Mouse (Mus musculus): ENCODE data around the gene Gm10272. TPM values are rescaled to one million over a fixed set of nuclear protein-coding genes. Genes with fewer than 3 reads are reported as not detected.
"Not testable (repeated sequence)": the region's sequence is repeated elsewhere in the genome, so short reads cannot be mapped to it uniquely, and the experiment has no call there.

Gene Gm10272
- polyA plus RNA-seq, 1 experiment from 2014 or later = not detected

- no peak for ATAC-seq (ENCODE audit: low FRiP score)
- WGBS = 96% methylated on average over 4 of the region's 4 CpGs
Observed at GRCm38 (mm10) chr10:77738929-77739328, 32.5 kb downstream of the Gm10272 start.

GRCm38 (mm10) chr10:77741924-77742688, 35.7 kb downstream of the Gm10272 start, which contains the start of gene Gm18596:
TSS of gene Gm18596 (minus strand) at chr10:77742638.
- not testable (repeated sequence) for H3K4me1 ChIP-seq (replicated peaks); H3K9ac ChIP-seq; H3K4me3 ChIP-seq; H3K9me3 ChIP-seq; H3K4me2 ChIP-seq; H3K36me3 ChIP-seq; H3K27me3 ChIP-seq; ATAC-seq (ENCODE audit: low FRiP score)
- H3K27ac ChIP-seq = 0 out of 2 replicates have a peak within 1 kb of the TSS, but pooled peaks have one; percentile 30
- WGBS = 51% methylated on average over 5 of the region's 5 CpGs

More at GRCm38 (mm10) chr10:77738929-77739328, 32.5 kb downstream of the Gm10272 start:
- no peak overlapping the region for H3K9ac ChIP-seq
- H3K36me3 ChIP-seq = no peaks in the 10 kb centered on the region
- 0 out of 2 replicates have a peak, but pooled peaks cover 6% of the 10 kb centered on the region for H3K9me3 ChIP-seq
- H3K4me3 ChIP-seq = no peak overlapping the region
- H3K4me1 ChIP-seq (replicated peaks) = peaks cover 9% of the 10 kb centered on the region; the same call in 1 of the 2 replicates
- H3K27me3 ChIP-seq = no peaks in the 10 kb centered on the region
- H3K4me2 ChIP-seq = no peak overlapping the region
- no peak overlapping the region for H3K27ac ChIP-seq

- H3K36me3 ChIP-seq; H3K4me2 ChIP-seq; H3K27me3 ChIP-seq; ATAC-seq (ENCODE audit: low FRiP score); H3K4me3 ChIP-seq; H3K9me3 ChIP-seq; H3K4me1 ChIP-seq (replicated peaks); H3K9ac ChIP-seq; H3K27ac ChIP-seq: not testable (repeated sequence)
- 86% methylated on average over 1 of the region's 1 CpGs for WGBS
Observed at GRCm38 (mm10) chr10:77750686-77751085, 44.3 kb downstream of the Gm10272 start.

- not testable (repeated sequence) for H3K4me3 ChIP-seq; H3K4me2 ChIP-seq; H3K4me1 ChIP-seq (replicated peaks); H3K9me3 ChIP-seq; ATAC-seq (ENCODE audit: low FRiP score); H3K27me3 ChIP-seq; H3K36me3 ChIP-seq; H3K27ac ChIP-seq; H3K9ac ChIP-seq
- WGBS = 76% methylated on average over 1 of the region's 1 CpGs
Observed at GRCm38 (mm10) chr10:77751254-77751653, 44.8 kb downstream of the Gm10272 start, which contains the start of gene Gm9736. TSS of gene Gm9736 (minus strand) at chr10:77751354.

- H3K27ac ChIP-seq; H3K4me1 ChIP-seq (replicated peaks); ATAC-seq (ENCODE audit: low FRiP score); H3K36me3 ChIP-seq; H3K27me3 ChIP-seq; H3K4me2 ChIP-seq; H3K9me3 ChIP-seq; H3K9ac ChIP-seq; H3K4me3 ChIP-seq: not testable (repeated sequence)
- 63% methylated on average over 3 of the region's 3 CpGs for WGBS
Observed at GRCm38 (mm10) chr10:77752312-77752711, 45.9 kb downstream of the Gm10272 start.

- H3K9ac ChIP-seq = no peak overlapping the region
- H3K27ac ChIP-seq = no peak overlapping the region
- no peaks in the 10 kb centered on the region for H3K27me3 ChIP-seq
- no peak overlapping the region for H3K4me2 ChIP-seq
- H3K4me1 ChIP-seq (replicated peaks) = no peaks in the 10 kb centered on the region
- no peaks in the 10 kb centered on the region for H3K9me3 ChIP-seq
- H3K4me3 ChIP-seq = no peak overlapping the region
- no peak for ATAC-seq (ENCODE audit: low FRiP score)
- no peaks in the 10 kb centered on the region for H3K36me3 ChIP-seq
Observed at GRCm38 (mm10) chr10:77753448-77753847, 47.0 kb downstream of the Gm10272 start.

Other genes with a start within 250 kb of the Gm10272 start
- gene Fam207a, start 190.8 kb upstream of the Gm10272 start, polyA plus RNA-seq (2015; fragmentation: Nextera tagmentation; extraction: Ambion mirVana) = 41.2 and 41.8 TPM in 2 replicates
- 0.67 and 0.90 TPM in 2 replicates for gene Itgb2, start 176.4 kb upstream of the Gm10272 start, polyA plus RNA-seq (2015; fragmentation: Nextera tagmentation; extraction: Ambion mirVana)
- 69.0 and 71.9 TPM in 2 replicates for gene Pttg1ip, start 124.9 kb upstream of the Gm10272 start, polyA plus RNA-seq (2015; fragmentation: Nextera tagmentation; extraction: Ambion mirVana)
- gene Sumo3, start 100.5 kb upstream of the Gm10272 start, polyA plus RNA-seq (2015; fragmentation: Nextera tagmentation; extraction: Ambion mirVana) = 271 and 274 TPM in 2 replicates
- gene Gm49325, start 100.4 kb upstream of the Gm10272 start, polyA plus RNA-seq (2015; fragmentation: Nextera tagmentation; extraction: Ambion mirVana) = 2.1 and 3.4 TPM in 2 replicates
- 94.5 and 95.0 TPM in 2 replicates for gene Ube2g2, start 84.4 kb upstream of the Gm10272 start, polyA plus RNA-seq (2015; fragmentation: Nextera tagmentation; extraction: Ambion mirVana)
- 0.74 and 0.82 TPM in 2 replicates for gene Tspear, start 20.1 kb upstream of the Gm10272 start, polyA plus RNA-seq (2015; fragmentation: Nextera tagmentation; extraction: Ambion mirVana)
- gene Gm19402, start 15.9 kb upstream of the Gm10272 start, polyA plus RNA-seq (2015; fragmentation: Nextera tagmentation; extraction: Ambion mirVana) = not detected in 2 replicates
- not detected in 2 replicates for gene Gm9508, start 9.4 kb upstream of the Gm10272 start, polyA plus RNA-seq (2015; fragmentation: Nextera tagmentation; extraction: Ambion mirVana)
- not detected in 2 replicates for gene Gm10024, start 4.8 kb downstream of the Gm10272 start, polyA plus RNA-seq (2015; fragmentation: Nextera tagmentation; extraction: Ambion mirVana)
- not detected in 2 replicates for gene Gm10142, start 9.2 kb downstream of the Gm10272 start, polyA plus RNA-seq (2015; fragmentation: Nextera tagmentation; extraction: Ambion mirVana)
- not detected in 2 replicates for gene Krtap12-1, start 14.0 kb downstream of the Gm10272 start, polyA plus RNA-seq (2015; fragmentation: Nextera tagmentation; extraction: Ambion mirVana)
- gene Gm10100, start 19.9 kb downstream of the Gm10272 start, polyA plus RNA-seq (2015; fragmentation: Nextera tagmentation; extraction: Ambion mirVana) = not detected in 2 replicates
- gene Gm18596, start 36.0 kb downstream of the Gm10272 start, polyA plus RNA-seq (2015; fragmentation: Nextera tagmentation; extraction: Ambion mirVana) = not detected in 2 replicates
- gene Gm9736, start 44.7 kb downstream of the Gm10272 start, polyA plus RNA-seq (2015; fragmentation: Nextera tagmentation; extraction: Ambion mirVana) = not detected in 2 replicates
- not detected in 2 replicates for gene Gm3233, start 53.1 kb downstream of the Gm10272 start, polyA plus RNA-seq (2015; fragmentation: Nextera tagmentation; extraction: Ambion mirVana)
- not detected in 2 replicates for gene Gm3238, start 64.7 kb downstream of the Gm10272 start, polyA plus RNA-seq (2015; fragmentation: Nextera tagmentation; extraction: Ambion mirVana)
- not detected in 2 replicates for gene Gm7138, start 70.3 kb downstream of the Gm10272 start, polyA plus RNA-seq (2015; fragmentation: Nextera tagmentation; extraction: Ambion mirVana)
- gene Gm3250, start 75.9 kb downstream of the Gm10272 start, polyA plus RNA-seq (2015; fragmentation: Nextera tagmentation; extraction: Ambion mirVana) = not detected in 2 replicates
- not detected in 2 replicates for gene Gm7137, start 81.6 kb downstream of the Gm10272 start, polyA plus RNA-seq (2015; fragmentation: Nextera tagmentation; extraction: Ambion mirVana)
- not detected in 2 replicates for gene Gm9639, start 88.5 kb downstream of the Gm10272 start, polyA plus RNA-seq (2015; fragmentation: Nextera tagmentation; extraction: Ambion mirVana)
- not detected in 2 replicates for gene Gm19668, start 92.5 kb downstream of the Gm10272 start, polyA plus RNA-seq (2015; fragmentation: Nextera tagmentation; extraction: Ambion mirVana)
- not detected in 2 replicates for gene Gm9507, start 105.2 kb downstream of the Gm10272 start, polyA plus RNA-seq (2015; fragmentation: Nextera tagmentation; extraction: Ambion mirVana)
- not detected in 2 replicates for gene Gm2696, start 108.1 kb downstream of the Gm10272 start, polyA plus RNA-seq (2015; fragmentation: Nextera tagmentation; extraction: Ambion mirVana)
- gene Krtap10-4, start 120.5 kb downstream of the Gm10272 start, polyA plus RNA-seq (2015; fragmentation: Nextera tagmentation; extraction: Ambion mirVana) = not detected in 2 replicates
- gene Krtap10-10, start 129.3 kb downstream of the Gm10272 start, polyA plus RNA-seq (2015; fragmentation: Nextera tagmentation; extraction: Ambion mirVana) = not detected in 2 replicates
- gene Gm36176, start 140.2 kb downstream of the Gm10272 start, polyA plus RNA-seq (2015; fragmentation: Nextera tagmentation; extraction: Ambion mirVana) = not detected in 2 replicates
- not detected in 2 replicates for gene Gm10318, start 146.2 kb downstream of the Gm10272 start, polyA plus RNA-seq (2015; fragmentation: Nextera tagmentation; extraction: Ambion mirVana)
- not detected in 2 replicates for gene Gm3285, start 155.3 kb downstream of the Gm10272 start, polyA plus RNA-seq (2015; fragmentation: Nextera tagmentation; extraction: Ambion mirVana)
- 12.5 and 14.0 TPM in 2 replicates for gene Lrrc3, start 195.9 kb downstream of the Gm10272 start, polyA plus RNA-seq (2015; fragmentation: Nextera tagmentation; extraction: Ambion mirVana)